Mouse (Mus musculus): ENCODE measurements around the gene Dhh. TPM values are rescaled to one million over a fixed set of nuclear protein-coding genes. Genes with fewer than 3 reads are reported as not detected.

The Dhh gene
- polyA plus RNA-seq, 1 experiment from 2014 or later = 0.66 TPM

DNA sequence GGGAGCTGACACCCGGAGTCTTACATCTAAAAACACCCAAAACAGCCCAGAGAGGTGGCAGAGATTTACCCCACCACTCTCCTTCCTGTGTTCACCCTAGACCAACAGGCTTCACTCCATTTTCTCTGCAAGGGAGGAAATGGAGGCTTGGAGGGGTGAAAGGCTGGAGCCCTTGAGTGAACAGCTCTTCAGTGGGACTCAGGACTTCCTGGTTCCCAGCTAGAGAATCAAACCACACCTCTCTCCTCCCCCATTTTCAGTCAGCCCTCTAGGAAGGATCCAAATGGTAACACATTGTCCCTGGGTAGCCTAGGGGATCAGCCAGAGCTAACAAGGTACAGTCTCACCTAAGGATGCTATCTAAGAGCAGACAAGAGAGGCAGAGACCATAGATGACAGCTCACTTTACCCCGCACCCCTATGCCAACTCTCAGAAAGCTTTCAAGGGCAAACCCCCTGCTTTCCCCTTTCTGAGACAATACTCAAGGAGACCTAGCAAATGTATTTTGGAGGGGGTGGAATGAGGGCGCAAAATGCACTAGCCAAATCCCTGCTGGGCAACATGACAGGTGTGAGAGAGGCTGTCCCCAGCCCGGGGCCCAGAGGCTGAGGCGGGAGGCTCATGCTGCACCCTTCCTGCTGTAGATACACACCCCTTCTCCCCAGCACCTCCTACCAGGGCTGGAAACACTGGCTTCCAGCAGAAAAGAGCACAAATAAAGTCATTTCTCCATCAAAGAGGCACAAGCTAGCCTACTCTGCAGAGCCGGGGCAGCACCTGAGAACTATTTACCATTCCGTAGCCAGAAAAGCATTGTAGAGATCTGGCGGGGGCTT, 28.8 kb downstream of the Dhh start:
- peak overlapping the region; percentile 99 for H3K9ac ChIP-seq (replicated peaks)
- H3K4me1 ChIP-seq = peaks cover 41% of the 10 kb centered on the region
- WGBS = 14% methylated on average over 8 of the region's 8 CpGs
- ATAC-seq (ENCODE audit: low FRiP score, low read depth) = no peak
- no peaks in the 10 kb centered on the region for H3K9me3 ChIP-seq
- peaks cover 22% of the 10 kb centered on the region for H3K36me3 ChIP-seq
- H3K27ac ChIP-seq (replicated peaks) = no peak overlapping the region
- peak overlapping the region; percentile 99 for H3K4me3 ChIP-seq
- no peaks in the 10 kb centered on the region for H3K27me3 ChIP-seq
- H3K4me2 ChIP-seq (replicated peaks) = peak overlapping the region; percentile 99

- Histone ChIP-seq H3K9ac (replicated peaks) (peak overlapping the region; percentile 99), H3K4me3 (peak overlapping the region; percentile 99), H3K4me1 (peaks cover 41% of the 10 kb centered on the region), H3K4me2 (replicated peaks) (peak overlapping the region; percentile 99), H3K27me3 (no peaks in the 10 kb centered on the region), H3K27ac (replicated peaks) (no peak overlapping the region), H3K9me3 (no peaks in the 10 kb centered on the region), H3K36me3 (peaks cover 33% of the 10 kb centered on the region)
- 39% methylated on average over 11 of the region's 11 CpGs for WGBS
- ATAC-seq (ENCODE audit: low FRiP score, low read depth) = no peak
These were observed 29.8 kb downstream of the Dhh start for GRCm38 (mm10) chr15:98868346-98869063.

DNA sequence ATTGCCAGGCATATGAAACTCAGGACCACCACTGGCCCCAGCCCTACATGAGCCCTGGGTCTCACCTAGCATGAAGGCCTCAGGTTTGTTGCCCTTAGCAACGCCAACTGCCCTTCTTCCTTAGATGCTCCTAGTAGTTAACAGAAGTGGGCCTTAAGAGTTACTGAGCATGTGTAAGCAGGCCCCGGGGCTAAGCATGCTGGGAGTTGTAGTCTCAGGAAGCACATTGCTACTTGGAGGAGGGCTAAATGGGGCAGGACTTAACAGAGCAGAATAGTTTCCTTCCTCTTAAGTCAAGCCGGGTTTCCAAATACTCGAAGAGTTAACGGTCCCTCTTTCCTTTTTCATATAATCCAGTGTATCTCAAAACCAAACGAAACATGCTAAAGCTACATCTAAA, 31.0 kb downstream of the Dhh start:
- Histone ChIP-seq H3K4me2 (replicated peaks) (peak overlapping the region; percentile 99), H3K9ac (replicated peaks) (0 out of 2 replicates have a peak overlapping the region, but pooled peaks have one; percentile 7), H3K4me3 (no peak overlapping the region), H3K9me3 (no peaks in the 10 kb centered on the region), H3K36me3 (peaks cover 44% of the 10 kb centered on the region), H3K27ac (replicated peaks) (no peak overlapping the region), H3K4me1 (peaks cover 35% of the 10 kb centered on the region), H3K27me3 (no peaks in the 10 kb centered on the region)
- no peak for ATAC-seq (ENCODE audit: low FRiP score, low read depth)
- 76% methylated on average over 6 of the region's 6 CpGs for WGBS

DNA sequence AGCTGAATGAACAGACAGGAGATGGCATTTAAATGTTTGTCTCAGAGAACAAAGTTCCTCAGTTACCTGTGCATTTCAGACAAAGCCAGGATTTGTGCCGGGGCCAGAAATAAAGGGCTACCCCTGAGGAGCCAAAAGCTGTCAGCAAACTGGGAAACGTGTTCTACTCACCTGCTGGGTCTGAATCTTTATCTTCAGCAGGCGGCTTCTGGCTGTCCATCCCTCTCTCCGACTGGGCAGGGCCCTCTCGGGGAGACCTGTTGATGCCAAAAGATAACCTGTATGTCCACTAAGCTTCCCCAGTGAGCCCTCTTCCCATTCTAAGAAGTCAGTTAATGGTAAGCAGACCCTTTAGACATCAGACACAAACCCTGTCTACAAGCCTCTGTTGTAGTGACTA, 31.8 kb downstream of the Dhh start:
- Histone ChIP-seq H3K27ac (replicated peaks) (no peak overlapping the region), H3K9me3 (no peaks in the 10 kb centered on the region)
- WGBS = 89% methylated on average over 5 of the region's 5 CpGs

DNA sequence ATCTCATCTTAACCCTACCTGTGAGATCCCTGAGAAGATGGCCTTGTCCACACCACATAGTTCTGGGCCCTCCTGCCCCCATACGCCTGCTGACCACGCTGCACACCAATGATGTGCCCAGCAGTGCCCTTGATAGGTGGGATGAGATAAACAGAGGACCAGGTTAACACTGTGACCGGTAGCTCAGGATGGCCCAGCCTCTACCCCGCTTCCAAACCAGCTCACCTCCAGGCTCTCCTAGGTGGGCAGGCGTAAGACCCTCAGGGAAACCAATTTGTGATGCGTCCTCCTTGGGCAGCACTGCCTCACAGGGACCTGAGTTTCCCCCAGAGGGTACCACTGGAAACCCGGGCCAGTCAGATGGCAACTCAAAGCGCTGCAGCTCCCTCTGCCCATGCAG, 32.6 kb downstream of the Dhh start:
- ATAC-seq (ENCODE audit: low FRiP score, low read depth) = no peak
- 94% methylated on average over 8 of the region's 8 CpGs for WGBS
- H3K4me1 ChIP-seq = peaks cover 35% of the 10 kb centered on the region
- no peak overlapping the region for H3K4me2 ChIP-seq (replicated peaks)
- H3K9me3 ChIP-seq = no peaks in the 10 kb centered on the region
- H3K27me3 ChIP-seq = no peaks in the 10 kb centered on the region
- peaks cover 60% of the 10 kb centered on the region for H3K36me3 ChIP-seq
- H3K27ac ChIP-seq (replicated peaks) = no peak overlapping the region
- no peak overlapping the region for H3K4me3 ChIP-seq
- no peak overlapping the region for H3K9ac ChIP-seq (replicated peaks)

More for the DNA sequence above, 31.8 kb downstream of the Dhh start:
- Histone ChIP-seq H3K4me2 (replicated peaks) (no peak overlapping the region; the same call in 1 of the 2 replicates), H3K4me1 (peaks cover 35% of the 10 kb centered on the region), H3K9ac (replicated peaks) (no peak overlapping the region; the same call in 1 of the 2 replicates), H3K27me3 (no peaks in the 10 kb centered on the region), H3K36me3 (peaks cover 53% of the 10 kb centered on the region), H3K4me3 (no peak overlapping the region)
- no peak for ATAC-seq (ENCODE audit: low FRiP score, low read depth)

DNA sequence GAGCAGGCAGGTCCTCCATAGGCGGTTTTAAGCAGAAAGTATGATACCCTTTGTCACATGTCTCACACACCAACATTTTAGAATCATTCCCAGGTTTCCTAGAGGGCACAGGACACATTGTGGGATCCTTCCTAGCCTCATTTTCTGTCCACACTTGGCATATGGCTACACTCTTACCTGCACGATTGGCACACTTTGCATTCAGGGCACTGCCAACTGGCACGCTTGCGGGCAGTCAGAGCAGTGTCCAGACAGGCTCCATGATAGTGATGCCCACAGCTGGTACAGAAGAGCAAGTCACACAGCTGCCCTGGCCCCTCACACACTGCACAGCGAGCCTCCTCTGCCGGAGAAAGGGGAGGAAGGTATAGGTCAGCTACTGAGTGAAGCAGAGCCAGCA, 33.4 kb downstream of the Dhh start:
- H3K4me1 ChIP-seq = peaks cover 29% of the 10 kb centered on the region
- WGBS = 98% methylated on average over 6 of the region's 6 CpGs
- no peak overlapping the region for H3K9ac ChIP-seq (replicated peaks)
- no peak overlapping the region for H3K4me3 ChIP-seq
- H3K4me2 ChIP-seq (replicated peaks) = no peak overlapping the region
- no peak for ATAC-seq (ENCODE audit: low FRiP score, low read depth)
- no peaks in the 10 kb centered on the region for H3K27me3 ChIP-seq
- peaks cover 68% of the 10 kb centered on the region for H3K36me3 ChIP-seq
- no peaks in the 10 kb centered on the region for H3K9me3 ChIP-seq
- H3K27ac ChIP-seq (replicated peaks) = no peak overlapping the region

- Histone ChIP-seq H3K27me3 (no peaks in the 10 kb centered on the region), H3K9ac (replicated peaks) (no peak overlapping the region), H3K4me2 (replicated peaks) (no peak overlapping the region), H3K4me3 (no peak overlapping the region), H3K36me3 (peaks cover 81% of the 10 kb centered on the region), H3K9me3 (no peaks in the 10 kb centered on the region), H3K4me1 (peaks cover 15% of the 10 kb centered on the region), H3K27ac (replicated peaks) (no peak overlapping the region)
- WGBS = 89% methylated on average over 12 of the region's 12 CpGs
- ATAC-seq (ENCODE audit: low FRiP score, low read depth) = no peak
These were observed 34.8 kb downstream of the Dhh start for GRCm38 (mm10) chr15:98863451-98863958.

- ATAC-seq (ENCODE audit: low FRiP score, low read depth) = no peak
These were observed 36.5 kb downstream of the Dhh start for GRCm38 (mm10) chr15:98861701-98862410.

DNA sequence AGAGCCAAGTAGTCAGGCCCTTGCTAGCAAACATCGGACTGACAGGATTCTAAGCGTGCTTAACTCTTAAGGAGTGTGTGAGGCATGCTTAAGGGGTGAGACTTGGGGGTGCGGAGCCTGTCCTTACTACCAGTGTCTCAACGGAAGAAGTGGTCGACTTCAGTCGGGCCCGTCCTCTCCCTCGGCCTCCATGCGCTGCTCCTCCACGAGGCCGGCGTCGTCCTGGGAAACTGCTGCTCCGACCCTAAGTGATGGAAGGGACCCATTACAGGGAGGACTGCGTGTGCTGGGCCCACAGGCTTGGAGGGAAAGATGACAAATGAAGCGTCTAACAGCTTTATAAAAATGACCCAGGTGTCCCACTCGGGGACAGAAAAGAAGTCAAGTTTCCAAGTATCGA, 37.4 kb downstream of the Dhh start:
- WGBS = 94% methylated on average over 18 of the region's 18 CpGs

More at GRCm38 (mm10) chr15:98861701-98862410, 36.5 kb downstream of the Dhh start:
- no peak overlapping the region for H3K4me2 ChIP-seq (replicated peaks)
- H3K27ac ChIP-seq (replicated peaks) = no peak overlapping the region
- no peaks in the 10 kb centered on the region for H3K27me3 ChIP-seq
- H3K36me3 ChIP-seq = peaks cover 98% of the 10 kb centered on the region
- 90% methylated on average over 21 of the region's 21 CpGs for WGBS
- H3K4me3 ChIP-seq = no peak overlapping the region
- no peaks in the 10 kb centered on the region for H3K9me3 ChIP-seq
- H3K4me1 ChIP-seq = no peaks in the 10 kb centered on the region
- no peak overlapping the region for H3K9ac ChIP-seq (replicated peaks)

DNA sequence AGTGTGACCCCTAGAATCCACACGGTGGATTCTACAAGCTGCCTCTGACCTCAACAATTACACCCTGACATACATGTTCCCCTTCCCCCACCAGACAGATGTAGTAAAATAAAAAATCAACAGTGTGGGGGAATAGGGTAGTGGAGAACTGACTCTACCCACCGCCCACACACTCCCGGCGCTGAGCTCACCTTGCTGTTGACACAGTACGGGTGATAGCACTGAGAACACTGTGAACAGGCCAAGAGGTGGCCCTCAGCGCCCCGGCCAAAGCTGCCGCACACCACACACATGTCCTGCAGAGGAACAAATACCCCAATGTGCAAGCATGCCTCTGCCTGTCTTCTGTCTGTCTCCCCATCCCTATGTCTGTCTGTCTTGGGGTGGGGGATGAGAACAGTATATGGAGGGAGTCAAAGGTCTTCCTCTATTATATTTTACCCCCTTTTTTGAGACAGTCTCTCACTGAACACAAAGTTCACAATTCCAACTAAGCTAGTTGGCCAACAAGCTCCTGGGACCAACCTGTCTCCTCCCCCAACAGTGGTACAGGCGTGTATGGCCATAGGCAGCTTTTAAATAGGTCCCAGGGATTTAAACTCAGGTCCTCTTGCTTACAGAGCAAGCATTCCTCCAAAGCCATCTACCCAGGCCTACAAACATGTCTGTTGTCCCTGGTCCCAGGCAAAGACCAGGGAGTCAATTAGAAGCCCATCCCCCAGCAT, 38.9 kb downstream of the Dhh start:
- Histone ChIP-seq H3K27me3 (no peaks in the 10 kb centered on the region), H3K36me3 (peaks cover 99% of the 10 kb centered on the region), H3K9me3 (no peaks in the 10 kb centered on the region), H3K27ac (replicated peaks) (no peak overlapping the region), H3K9ac (replicated peaks) (no peak overlapping the region), H3K4me1 (no peaks in the 10 kb centered on the region), H3K4me3 (no peak overlapping the region), H3K4me2 (replicated peaks) (no peak overlapping the region)
- WGBS = 84% methylated on average over 9 of the region's 9 CpGs
- no peak for ATAC-seq (ENCODE audit: low FRiP score, low read depth)

More for the DNA sequence above, 37.4 kb downstream of the Dhh start:
- Histone ChIP-seq H3K9ac (replicated peaks) (no peak overlapping the region), H3K4me2 (replicated peaks) (no peak overlapping the region), H3K27me3 (no peaks in the 10 kb centered on the region), H3K36me3 (peaks cover 99% of the 10 kb centered on the region), H3K9me3 (no peaks in the 10 kb centered on the region), H3K27ac (replicated peaks) (no peak overlapping the region), H3K4me1 (no peaks in the 10 kb centered on the region), H3K4me3 (no peak overlapping the region)
- ATAC-seq (ENCODE audit: low FRiP score, low read depth) = no peak

DNA sequence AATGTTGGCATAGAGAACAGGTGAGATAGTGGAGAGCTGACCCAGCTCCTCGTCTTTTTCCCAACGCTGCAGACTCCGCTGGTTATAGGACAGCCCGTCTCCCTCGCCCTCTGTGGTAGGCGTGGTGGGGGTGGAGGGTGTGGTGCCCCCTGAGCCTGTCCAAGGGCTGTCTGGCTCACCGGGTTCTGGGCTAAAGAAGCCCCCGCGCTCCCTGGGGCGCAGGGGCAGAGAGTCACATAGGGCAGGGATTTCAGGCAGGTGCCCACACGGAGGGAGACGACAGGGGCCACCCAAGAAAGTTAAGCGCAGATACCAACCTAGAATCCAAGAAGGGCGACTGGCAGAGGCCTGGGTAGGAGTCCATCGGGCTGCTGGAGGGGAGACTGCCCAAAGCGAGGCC, 44.1 kb downstream of the Dhh start:
- Histone ChIP-seq H3K4me2 (replicated peaks) (no peak overlapping the region), H3K27ac (replicated peaks) (no peak overlapping the region), H3K9me3 (no peaks in the 10 kb centered on the region), H3K4me3 (no peak overlapping the region), H3K27me3 (no peaks in the 10 kb centered on the region), H3K4me1 (no peaks in the 10 kb centered on the region), H3K9ac (replicated peaks) (no peak overlapping the region), H3K36me3 (peaks cover 99% of the 10 kb centered on the region)
- ATAC-seq (ENCODE audit: low FRiP score, low read depth) = no peak
- WGBS = 95% methylated on average over 16 of the region's 16 CpGs

Data from midbrain, embryonic 12.5 days (tissue).